In genomic region chr8:87202639-87203160, GRCm38 (mm10) we compare ENCODE assay signal across 23 mouse cellular contexts.
"Had no signal": no experiment of that assay in that cellular context is flagged by ENCODE, and none has a peak within 500 bp of the region (broad histone marks: within the 10 kb centered on the region; RNA-seq: fewer than 3 reads in every experiment).

No protein-coding gene starts in this region.

- H3K9me3 ChIP-seq: limb, embryonic 10.5 days; limb, embryonic 13.5 days; liver, embryonic 12.5 days; liver, embryonic 15.5 days; lung, embryonic 15.5 days; neural tube, embryonic 12.5 days; neural tube, embryonic 15.5 days had no signal

- H3K27ac ChIP-seq: kidney, postnatal 0 days; layer of hippocampus, adult 2 months; limb, embryonic 10.5 days; limb, embryonic 13.5 days; liver, embryonic 12.5 days; liver, embryonic 15.5 days; lung, embryonic 15.5 days; neural tube, embryonic 12.5 days; neural tube, embryonic 15.5 days; stomach, postnatal 0 days had no signal

- H3K4me1 ChIP-seq: liver, embryonic 12.5 days; liver, embryonic 15.5 days had no signal

- ATAC-seq: liver, embryonic 12.5 days had no signal

- H3K4me3 ChIP-seq: layer of hippocampus, adult 2 months; limb, embryonic 10.5 days; limb, embryonic 13.5 days; liver, embryonic 12.5 days; liver, embryonic 15.5 days; lung, embryonic 15.5 days; neural tube, embryonic 12.5 days; neural tube, embryonic 15.5 days had no signal

- DNase-seq: kidney, postnatal 25 days; layer of hippocampus, adult 9-11 months; liver; lung, adult 18-20 months; lung, postnatal 14 days; lung, postnatal 4 days; midbrain, embryonic 14.5 days; right cerebral cortex, adult 18-20 months; right cerebral cortex, postnatal 14 days; right cerebral cortex, postnatal 4 days; thymus, adult 2 months; thymus, postnatal 36 days had no signal

- H3K9ac ChIP-seq: limb, embryonic 13.5 days; liver, embryonic 12.5 days; liver, embryonic 15.5 days; lung, embryonic 15.5 days; neural tube, embryonic 12.5 days; neural tube, embryonic 15.5 days had no signal

- H3K27me3 ChIP-seq: liver, embryonic 12.5 days; liver, embryonic 15.5 days; lung, embryonic 15.5 days; neural tube, embryonic 12.5 days; neural tube, embryonic 15.5 days had no signal

- H3K36me3 ChIP-seq: limb, embryonic 10.5 days; limb, embryonic 13.5 days; liver, embryonic 12.5 days; liver, embryonic 15.5 days; lung, embryonic 15.5 days; neural tube, embryonic 12.5 days; neural tube, embryonic 15.5 days had no signal

- H3K4me2 ChIP-seq: limb, embryonic 13.5 days; liver, embryonic 12.5 days; liver, embryonic 15.5 days; lung, embryonic 15.5 days; midbrain, embryonic 11.5 days; neural tube, embryonic 12.5 days; neural tube, embryonic 15.5 days had no signal
